Mouse (Mus musculus) bone marrow macrophage, adult 2 months (primary cell): ENCODE measurements around the gene Tmem39a. TPM values are rescaled to one million over a fixed set of nuclear protein-coding genes. Genes with fewer than 3 reads are reported as not detected.
A peak's percentile ranks its signal among the peaks of the same experiment; 100 is the strongest.

Source experiments
- H3K27ac ChIP-seq: 2 replicates; pipeline ENCODE4 v1.5.1; 2012; ENCODE audit warnings: low read depth, low read length; ENCODE audit not compliant: insufficient read depth
- H3K4me1 ChIP-seq: 2 replicates; pipeline ENCODE4 v1.6.1; 2012; ENCODE audit warnings: low read length; ENCODE audit not compliant: control insufficient read depth, insufficient read depth
- H3K4me3 ChIP-seq: 2 replicates; pipeline ENCODE4 v1.5.1; 2012; ENCODE audit warnings: mild to moderate bottlenecking, low read length, moderate library complexity; ENCODE audit not compliant: insufficient read depth
- CTCF ChIP-seq: IDR thresholded peaks from 2 replicates; pipeline ENCODE4 v1.5.1; 2012; ENCODE audit warnings: low read depth, mild to moderate bottlenecking, low read length, moderate library complexity
- POLR2A ChIP-seq: IDR thresholded peaks from 2 replicates; pipeline ENCODE4 v1.6.1; 2012; ENCODE audit warnings: mild to moderate bottlenecking, low read depth, low read length, borderline replicate concordance
- polyA plus RNA-seq: library from polyadenylated mRNA; stranded (reverse); fragments of >200 nt; gene quantifications from 2 replicates; pipeline ENCODE4 v1.2.4, GENCODE M21; 2012; ENCODE audit not compliant: missing spikeins, insufficient read depth, insufficient read length

The Tmem39a gene
- polyA plus RNA-seq = 25.9 and 30.2 TPM in 2 replicates

GRCm38 (mm10) chr16:38558221-38558748 lies at the start of gene Tmem39a:
Tmem39a (plus strand) TSS chr16:38558698.
- Histone ChIP-seq H3K27ac (no peak within 1 kb of the TSS), H3K4me3 (no peak within 1 kb of the TSS), H3K4me1 (peaks cover under 1% of the 10 kb centered on the region)
- TF ChIP-seq POLR2A (no peak), CTCF (no peak)

- Histone ChIP-seq H3K4me1 (no peaks in the 10 kb centered on the region), H3K4me3 (no peak overlapping the region), H3K27ac (no peak overlapping the region)
- TF ChIP-seq CTCF = no peak
- no peak for TF ChIP-seq POLR2A
Observed at GRCm38 (mm10) chr16:38510846-38511245, 47.7 kb upstream of the Tmem39a start.

- no peak for TF ChIP-seq POLR2A
- H3K27ac ChIP-seq = no peak overlapping the region
- peaks cover 14% of the 10 kb centered on the region for H3K4me1 ChIP-seq
- H3K4me3 ChIP-seq = no peak overlapping the region
Observed at GRCm38 (mm10) chr16:38519140-38519539, 39.4 kb upstream of the Tmem39a start.

- no peak overlapping the region for H3K27ac ChIP-seq
- peaks cover 17% of the 10 kb centered on the region for H3K4me1 ChIP-seq
- TF ChIP-seq POLR2A (no peak), CTCF (no peak)
- H3K4me3 ChIP-seq = peak overlapping the region; percentile 77
Observed at GRCm38 (mm10) chr16:38521211-38521987, 37.1 kb upstream of the Tmem39a start.

- peak within 1 kb of the TSS; percentile 77 for H3K4me3 ChIP-seq
- peak within 1 kb of the TSS; percentile 87 for H3K27ac ChIP-seq
- TF ChIP-seq CTCF = no peak
- peak; percentile 59; the same call in 1 of the 2 replicates for TF ChIP-seq POLR2A
- H3K4me1 ChIP-seq = peaks cover 23% of the 10 kb centered on the region
Observed at GRCm38 (mm10) chr16:38522129-38523084, 36.1 kb upstream of the Tmem39a start, which contains the start of gene Timmdc1. Timmdc1 (minus strand) TSS chr16:38522663.

- Histone ChIP-seq H3K4me1 (peaks cover 23% of the 10 kb centered on the region), H3K4me3 (no peak overlapping the region), H3K27ac (no peak overlapping the region)
- TF ChIP-seq CTCF = no peak
- no peak for TF ChIP-seq POLR2A
Observed at GRCm38 (mm10) chr16:38526264-38526663, 32.2 kb upstream of the Tmem39a start.

GRCm38 (mm10) chr16:38536544-38537146 lies 21.9 kb upstream of the Tmem39a start:
- H3K4me1 ChIP-seq = no peaks in the 10 kb centered on the region
- H3K4me3 ChIP-seq = no peak overlapping the region
- TF ChIP-seq POLR2A (no peak), CTCF (peak; percentile 94)
- no peak overlapping the region for H3K27ac ChIP-seq

- H3K4me3 ChIP-seq = no peak overlapping the region
- TF ChIP-seq CTCF (no peak), POLR2A (no peak)
- no peak overlapping the region for H3K27ac ChIP-seq
- H3K4me1 ChIP-seq = 0 out of 2 replicates have a peak, but pooled peaks cover 2% of the 10 kb centered on the region
Observed at GRCm38 (mm10) chr16:38538716-38539380, 19.6 kb upstream of the Tmem39a start.

- peaks cover 15% of the 10 kb centered on the region for H3K4me1 ChIP-seq
- TF ChIP-seq POLR2A (no peak), CTCF (no peak)
- H3K27ac ChIP-seq = no peak overlapping the region
- H3K4me3 ChIP-seq = no peak overlapping the region
Observed at GRCm38 (mm10) chr16:38548000-38548399, 10.5 kb upstream of the Tmem39a start.
